Mouse (Mus musculus): Measurements from ENCODE around the gene Gm10322. TPM values are rescaled to one million over a fixed set of nuclear protein-coding genes. Genes with fewer than 3 reads are reported as not detected.

Gm10322 gene
- total and polyA plus RNA-seq, 2 experiments from 2014 or later: not detected

GRCm38 (mm10) chr10:59570780-59571179, 45.1 kb upstream of the Gm10322 start:
- WGBS: 57% methylated on average over 2 of the region's 2 CpGs

GRCm38 (mm10) chr10:59571273-59571672, 44.6 kb upstream of the Gm10322 start:
- no peak overlapping the region for H3K9ac ChIP-seq (replicated peaks; ENCODE audit: low read depth, low read length)
- 65% methylated on average over 4 of the region's 4 CpGs for WGBS
- H3K4me3 ChIP-seq (ENCODE audit: low read depth, low read length): no peak overlapping the region
- TF ChIP-seq CTCF (IDR thresholded peaks at IDR 0.05; ENCODE audit: low read depth) (no peak), EP300 (IDR thresholded peaks at IDR 0.05; ENCODE audit: low read depth) (0 out of 2 replicates have a peak, but pooled peaks have one; percentile 32)
- no peaks in the 10 kb centered on the region for H3K27me3 ChIP-seq (ENCODE audit: control insufficient read depth, insufficient read depth, low read length)
- peak overlapping the region; percentile 47 for H3K27ac ChIP-seq (ENCODE audit: low read depth)
- no peaks in the 10 kb centered on the region for H3K4me1 ChIP-seq (ENCODE audit: control insufficient read depth, insufficient read depth)
- H3K9me3 ChIP-seq (replicated peaks; ENCODE audit: control insufficient read depth, low read length): peaks cover 17% of the 10 kb centered on the region
- DNase-seq (ENCODE audit: low spot score) (peak; percentile 16), ATAC-seq (ENCODE audit: insufficient read depth, low read depth) (peak; percentile 64)
- no peaks in the 10 kb centered on the region for H3K36me3 ChIP-seq (replicated peaks; ENCODE audit: control insufficient read depth, insufficient read depth, low read length)
- H3K4me2 ChIP-seq (ENCODE audit: low read depth, low read length): no peak overlapping the region

More at GRCm38 (mm10) chr10:59570780-59571179, 45.1 kb upstream of the Gm10322 start:
- ATAC-seq (ENCODE audit: insufficient read depth, low read depth): no peak
- H3K9me3 ChIP-seq (replicated peaks; ENCODE audit: control insufficient read depth, low read length): peaks cover 17% of the 10 kb centered on the region
- H3K27ac ChIP-seq (ENCODE audit: low read depth): peak overlapping the region; percentile 47
- H3K27me3 ChIP-seq (ENCODE audit: control insufficient read depth, insufficient read depth, low read length): no peaks in the 10 kb centered on the region
- TF ChIP-seq EP300 (IDR thresholded peaks at IDR 0.05; ENCODE audit: low read depth) (no peak), CTCF (IDR thresholded peaks at IDR 0.05; ENCODE audit: low read depth) (no peak)
- no peaks in the 10 kb centered on the region for H3K4me1 ChIP-seq (ENCODE audit: control insufficient read depth, insufficient read depth)
- DNase-seq (ENCODE audit: low spot score): no peak
- H3K4me3 ChIP-seq (ENCODE audit: low read depth, low read length): no peak overlapping the region
- H3K9ac ChIP-seq (replicated peaks; ENCODE audit: low read depth, low read length): no peak overlapping the region
- no peak overlapping the region for H3K4me2 ChIP-seq (ENCODE audit: low read depth, low read length)
- H3K36me3 ChIP-seq (replicated peaks; ENCODE audit: control insufficient read depth, insufficient read depth, low read length): no peaks in the 10 kb centered on the region

- TF ChIP-seq CTCF (IDR thresholded peaks at IDR 0.05; ENCODE audit: low read depth) (no peak), EP300 (IDR thresholded peaks at IDR 0.05; ENCODE audit: low read depth) (no peak)
- H3K9ac ChIP-seq (replicated peaks; ENCODE audit: low read depth, low read length): no peak overlapping the region
- DNase-seq (ENCODE audit: low spot score): no peak
- ATAC-seq (ENCODE audit: insufficient read depth, low read depth): no peak
- WGBS: 78% methylated on average over 5 of the region's 5 CpGs
- H3K4me2 ChIP-seq (ENCODE audit: low read depth, low read length): no peak overlapping the region
- peak overlapping the region; percentile 47 for H3K27ac ChIP-seq (ENCODE audit: low read depth)
- H3K4me1 ChIP-seq (ENCODE audit: control insufficient read depth, insufficient read depth): no peaks in the 10 kb centered on the region
- no peaks in the 10 kb centered on the region for H3K36me3 ChIP-seq (replicated peaks; ENCODE audit: control insufficient read depth, insufficient read depth, low read length)
- H3K27me3 ChIP-seq (ENCODE audit: control insufficient read depth, insufficient read depth, low read length): no peaks in the 10 kb centered on the region
- H3K9me3 ChIP-seq (replicated peaks; ENCODE audit: control insufficient read depth, low read length): peaks cover 17% of the 10 kb centered on the region
- H3K4me3 ChIP-seq (ENCODE audit: low read depth, low read length): no peak overlapping the region
Observed at GRCm38 (mm10) chr10:59571964-59572363, 43.9 kb upstream of the Gm10322 start.

- DNase-seq (ENCODE audit: low spot score) (no peak), ATAC-seq (ENCODE audit: insufficient read depth, low read depth) (no peak)
- Histone ChIP-seq H3K9me3 (replicated peaks; ENCODE audit: control insufficient read depth, low read length) (peaks cover 17% of the 10 kb centered on the region), H3K9ac (replicated peaks; ENCODE audit: low read depth, low read length) (no peak overlapping the region), H3K27me3 (ENCODE audit: control insufficient read depth, insufficient read depth, low read length) (no peaks in the 10 kb centered on the region), H3K4me2 (ENCODE audit: low read depth, low read length) (no peak overlapping the region), H3K4me3 (ENCODE audit: low read depth, low read length) (no peak overlapping the region), H3K36me3 (replicated peaks; ENCODE audit: control insufficient read depth, insufficient read depth, low read length) (no peaks in the 10 kb centered on the region), H3K4me1 (ENCODE audit: control insufficient read depth, insufficient read depth) (no peaks in the 10 kb centered on the region; the same call in 1 of the 2 replicates), H3K27ac (ENCODE audit: low read depth) (peak overlapping the region; percentile 76; the same call in 1 of the 2 replicates)
- TF ChIP-seq CTCF (IDR thresholded peaks at IDR 0.05; ENCODE audit: low read depth): no peak
- TF ChIP-seq EP300 (IDR thresholded peaks at IDR 0.05; ENCODE audit: low read depth): no peak
- 50% methylated on average over 5 of the region's 5 CpGs for WGBS
Observed at GRCm38 (mm10) chr10:59576305-59576704, 39.6 kb upstream of the Gm10322 start.

GRCm38 (mm10) chr10:59577871-59578801, 37.7 kb upstream of the Gm10322 start:
- H3K4me3 ChIP-seq (ENCODE audit: low read depth, low read length): no peak overlapping the region
- H3K36me3 ChIP-seq (replicated peaks; ENCODE audit: control insufficient read depth, insufficient read depth, low read length): 0 out of 2 replicates have a peak, but pooled peaks cover 2% of the 10 kb centered on the region
- H3K9ac ChIP-seq (replicated peaks; ENCODE audit: low read depth, low read length): no peak overlapping the region
- WGBS: 44% methylated on average over 12 of the region's 12 CpGs
- H3K27me3 ChIP-seq (ENCODE audit: control insufficient read depth, insufficient read depth, low read length): no peaks in the 10 kb centered on the region
- peak overlapping the region; percentile 76 for H3K27ac ChIP-seq (ENCODE audit: low read depth)
- TF ChIP-seq EP300 (IDR thresholded peaks at IDR 0.05; ENCODE audit: low read depth): peak; percentile 90
- no peak for TF ChIP-seq CTCF (IDR thresholded peaks at IDR 0.05; ENCODE audit: low read depth)
- H3K4me2 ChIP-seq (ENCODE audit: low read depth, low read length): 0 out of 2 replicates have a peak overlapping the region, but pooled peaks have one; percentile 5
- H3K9me3 ChIP-seq (replicated peaks; ENCODE audit: control insufficient read depth, low read length): peaks cover 6% of the 10 kb centered on the region
- peak; percentile 86 for DNase-seq (ENCODE audit: low spot score)
- H3K4me1 ChIP-seq (ENCODE audit: control insufficient read depth, insufficient read depth): no peaks in the 10 kb centered on the region; the same call in 1 of the 2 replicates
- peak; percentile 85 for ATAC-seq (ENCODE audit: insufficient read depth, low read depth)
